Mouse (Mus musculus): Measurements from ENCODE around the gene Smad9.

DNA sequence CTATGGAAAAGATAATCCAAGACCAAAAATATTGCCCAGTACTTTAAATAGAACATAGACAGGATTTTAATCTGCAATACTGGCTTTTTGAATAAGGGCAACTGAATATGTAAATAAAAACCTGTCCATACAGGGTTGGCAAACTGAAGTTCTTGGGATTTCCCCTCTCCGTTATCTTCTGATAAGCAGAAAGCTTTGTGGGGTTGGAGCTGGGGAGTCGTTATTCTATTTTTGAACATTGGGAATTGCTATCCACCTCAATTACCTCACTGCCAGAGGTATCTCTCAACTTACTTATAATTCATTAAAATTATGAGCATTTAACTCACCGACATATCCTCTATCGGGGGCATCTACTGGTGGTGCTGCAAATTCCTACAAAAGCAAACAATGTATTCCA lies 23.0 kb upstream of the Smad9 start:
- no peak for TF ChIP-seq CTCF (conservative IDR thresholded peaks at IDR 0.05; ENCODE audit: insufficient read depth, insufficient read length, low read depth, low read length)
- TF ChIP-seq POLR2A (IDR thresholded peaks at IDR 0.05; ENCODE audit: low read depth, low read length): no peak

Data from kidney, adult 2 months (tissue).